Mouse (Mus musculus): Measurements from ENCODE around the gene Dennd1b.

Gene Dennd1b

GRCm38 (mm10) chr1:139080517-139081386, 117.5 kb downstream of the Dennd1b start:
- DNase-seq (ENCODE audit: low read depth, low spot score) = no peak

GRCm38 (mm10) chr1:139083382-139083781, 120.1 kb downstream of the Dennd1b start:
- no peak for DNase-seq (ENCODE audit: low read depth, low spot score)

GRCm38 (mm10) chr1:139087564-139087963, 124.3 kb downstream of the Dennd1b start:
- DNase-seq (ENCODE audit: low read depth, low spot score) = no peak

GRCm38 (mm10) chr1:139090744-139091143, 127.5 kb downstream of the Dennd1b start:
- DNase-seq (ENCODE audit: low read depth, low spot score) = no peak

- DNase-seq (ENCODE audit: low read depth, low spot score) = no peak
Observed at GRCm38 (mm10) chr1:139091701-139092100, 128.5 kb downstream of the Dennd1b start.

GRCm38 (mm10) chr1:139092144-139092543, 128.9 kb downstream of the Dennd1b start:
- DNase-seq (ENCODE audit: low read depth, low spot score) = no peak

GRCm38 (mm10) chr1:139092722-139093121, 129.5 kb downstream of the Dennd1b start:
- DNase-seq (ENCODE audit: low read depth, low spot score) = no peak

- DNase-seq (ENCODE audit: low read depth, low spot score) = no peak
Observed at GRCm38 (mm10) chr1:139096369-139096768, 133.1 kb downstream of the Dennd1b start.

GRCm38 (mm10) chr1:139098088-139098487, 134.9 kb downstream of the Dennd1b start:
- no peak for DNase-seq (ENCODE audit: low read depth, low spot score)

GRCm38 (mm10) chr1:139101725-139102124, 138.5 kb downstream of the Dennd1b start:
- no peak for DNase-seq (ENCODE audit: low read depth, low spot score)

- no peak for DNase-seq (ENCODE audit: low read depth, low spot score)
Observed at GRCm38 (mm10) chr1:139108251-139108650, 145.0 kb downstream of the Dennd1b start.

- peak; percentile 24 for DNase-seq (ENCODE audit: low read depth, low spot score)
Observed at GRCm38 (mm10) chr1:139122626-139123025, 159.4 kb downstream of the Dennd1b start.

- DNase-seq (ENCODE audit: low read depth, low spot score) = no peak
Observed at GRCm38 (mm10) chr1:139139644-139140043, 176.4 kb downstream of the Dennd1b start.

- DNase-seq (ENCODE audit: low read depth, low spot score) = no peak
Observed at GRCm38 (mm10) chr1:139145516-139145915, 182.3 kb downstream of the Dennd1b start.

- DNase-seq (ENCODE audit: low read depth, low spot score) = no peak
Observed at GRCm38 (mm10) chr1:139146306-139146705, 183.1 kb downstream of the Dennd1b start.

GRCm38 (mm10) chr1:139153006-139153405, 189.8 kb downstream of the Dennd1b start:
- no peak for DNase-seq (ENCODE audit: low read depth, low spot score)

- no peak for DNase-seq (ENCODE audit: low read depth, low spot score)
Observed at GRCm38 (mm10) chr1:139153493-139153892, 190.3 kb downstream of the Dennd1b start.

- no peak for DNase-seq (ENCODE audit: low read depth, low spot score)
Observed at GRCm38 (mm10) chr1:139156397-139156796, 193.2 kb downstream of the Dennd1b start.

GRCm38 (mm10) chr1:139161619-139162018, 198.4 kb downstream of the Dennd1b start:
- DNase-seq (ENCODE audit: low read depth, low spot score) = peak; percentile 16

GRCm38 (mm10) chr1:139162814-139163213, 199.6 kb downstream of the Dennd1b start:
- DNase-seq (ENCODE audit: low read depth, low spot score) = peak; percentile 18

GRCm38 (mm10) chr1:139174058-139174832, 211.0 kb downstream of the Dennd1b start:
- DNase-seq (ENCODE audit: low read depth, low spot score) = no peak

GRCm38 (mm10) chr1:139179707-139180106, 216.5 kb downstream of the Dennd1b start:
- no peak for DNase-seq (ENCODE audit: low read depth, low spot score)

Measured in WW6 (cell line).